Mouse (Mus musculus) lung, embryonic 15.5 days (tissue): ENCODE data around the gene Vmn1r55. TPM values are rescaled to one million over a fixed set of nuclear protein-coding genes. Genes with fewer than 3 reads are reported as not detected.
"Not testable (repeated sequence)": the region's sequence is repeated elsewhere in the genome, so short reads cannot be mapped to it uniquely, and the experiment has no call there.

Experiments
- ATAC-seq: fragments of 200-750 bp; cut with Nextera tagmentation; 2 replicates; pipeline ENCODE4 v1.8.0; 2017; ENCODE audit warnings: moderate number of reproducible peaks, borderline replicate concordance; ENCODE audit not compliant: low FRiP score, low TSS enrichment; ENCODE audit errors: extremely low read depth
- H3K27ac ChIP-seq: fragments of 300-500 bp; sonication (generic); 2 replicates; pipeline ENCODE4 v1.5.1; 2015; ENCODE audit warnings: moderate library complexity, mild to moderate bottlenecking, inconsistent platforms
- H3K27me3 ChIP-seq: fragments of 300-500 bp; sonication (generic); 2 replicates; pipeline ENCODE4 v1.6.1; 2015; ENCODE audit warnings: inconsistent platforms
- H3K36me3 ChIP-seq: fragments of 300-500 bp; sonication (generic); 2 replicates; pipeline ENCODE4 v1.6.1; 2015; ENCODE audit warnings: inconsistent platforms
- H3K4me1 ChIP-seq: fragments of 300-500 bp; sonication (generic); 2 replicates; pipeline ENCODE4 v1.6.1; 2015; ENCODE audit warnings: inconsistent platforms
- H3K4me2 ChIP-seq: fragments of 300-500 bp; sonication (generic); 2 replicates; pipeline ENCODE4 v1.6.1; 2015; ENCODE audit warnings: inconsistent platforms, mild to moderate bottlenecking, moderate library complexity
- H3K4me3 ChIP-seq: fragments of 300-500 bp; sonication (generic); 2 replicates; pipeline ENCODE4 v1.5.1; 2015; ENCODE audit warnings: mild to moderate bottlenecking, inconsistent platforms
- H3K9ac ChIP-seq: fragments of 300-500 bp; sonication (generic); 2 replicates; pipeline ENCODE4 v1.6.1; 2015; ENCODE audit warnings: inconsistent platforms
- H3K9me3 ChIP-seq: fragments of 300-500 bp; sonication (generic); 2 replicates; pipeline ENCODE4 v1.6.1; 2016; ENCODE audit warnings: inconsistent platforms
- WGBS: fragments of 180-500 bp; shearing (Covaris S2); methylation state at CpG from one replicate; pipeline ENCODE4 v1.1.7; 2015; 5-methylcytosine and 5-hydroxymethylcytosine counted together
- microRNA-seq: library from miRNA; unstranded; fragments of <30 nt; microRNA quantifications from one replicate; pipeline ENCODE4, GENCODE M21; 2016
- polyA plus RNA-seq: library from polyadenylated mRNA; unstranded; fragments of >200 nt; fragmentation: Nextera tagmentation; extraction: Ambion mirVana; gene quantifications from 2 replicates; pipeline ENCODE4 v1.2.1, GENCODE M21; 2015

Vmn1r55 gene
- polyA plus RNA-seq, 1 experiment from 2014 or later: not detected

GRCm38 (mm10) chr7:5080010-5080751 lies 69.3 kb downstream of the Vmn1r55 start, which contains the start of gene Epn1:
Gene Epn1 (plus strand): TSS chr7:5080235.
- Histone ChIP-seq H3K4me1 (peaks cover 13% of the 10 kb centered on the region), H3K4me3 (peak within 1 kb of the TSS; percentile 98), H3K27ac (peak within 1 kb of the TSS; percentile 95), H3K4me2 (peak within 1 kb of the TSS; percentile 85), H3K36me3 (peaks cover 58% of the 10 kb centered on the region), H3K9ac (peak within 1 kb of the TSS; percentile 98), H3K9me3 (no peaks in the 10 kb centered on the region), H3K27me3 (no peaks in the 10 kb centered on the region)
- under 1% methylated on average over 75 of the region's 81 CpGs for WGBS
- ATAC-seq: peak; percentile 97

DNA sequence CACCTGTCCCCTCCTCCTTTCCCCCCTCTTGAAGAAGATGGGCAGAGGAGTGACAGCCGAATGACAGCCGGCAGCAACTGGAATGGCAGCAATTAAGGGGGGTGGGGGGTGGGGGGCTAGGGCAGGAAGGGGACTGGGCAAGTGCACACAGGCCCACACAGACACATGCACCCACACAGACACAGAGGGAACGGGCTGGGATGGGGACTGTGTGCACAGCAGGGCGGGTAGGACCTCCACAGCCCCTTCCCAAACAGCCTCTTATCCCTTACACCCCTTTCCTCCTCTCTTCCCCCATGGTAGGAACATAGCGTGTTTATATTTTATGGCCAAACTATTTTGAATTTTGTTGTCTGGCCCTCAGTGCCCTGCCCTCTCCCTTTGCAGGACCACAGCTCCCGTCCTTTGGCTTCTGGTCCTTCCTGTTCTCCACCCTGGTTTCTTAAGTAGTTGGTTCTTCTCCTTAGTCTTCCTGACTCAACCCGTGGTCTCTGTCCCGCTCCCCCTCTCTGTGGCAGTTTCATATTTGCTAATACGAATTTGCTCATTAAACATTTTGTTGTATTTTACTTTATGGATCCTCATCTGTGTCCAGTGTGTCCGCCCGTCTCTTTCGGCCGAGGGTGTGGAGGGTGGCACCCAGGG lies 70.0 kb downstream of the Vmn1r55 start:
- Histone ChIP-seq H3K36me3 (peaks cover 58% of the 10 kb centered on the region), H3K27ac (peak overlapping the region; percentile 95), H3K4me2 (peak overlapping the region; percentile 85), H3K4me3 (peak overlapping the region; percentile 98), H3K4me1 (peaks cover 13% of the 10 kb centered on the region)
- ATAC-seq: peak; percentile 36
- not testable (repeated sequence) for H3K27me3 ChIP-seq, H3K9ac ChIP-seq, H3K9me3 ChIP-seq
- 26% methylated on average over 7 of the region's 13 CpGs for WGBS

Small RNAs within 50 kb of the gene (microRNA-seq; reads per million reads assigned to microRNA genes)
- gene Gm26217: not detected

Other genes with a start within 250 kb of the Vmn1r55 start
- gene Gm36210, start 243.2 kb downstream of the Vmn1r55 start, polyA plus RNA-seq: 0.16 TPM in 1 of 2 replicates, not detected in the other
- 3.2 and 3.4 TPM in 2 replicates for gene Zfp628, start 234.5 kb downstream of the Vmn1r55 start, polyA plus RNA-seq
- 2.8 and 3.7 TPM in 2 replicates for gene Nat14, start 227.6 kb downstream of the Vmn1r55 start, polyA plus RNA-seq
- 1.6 and 2.2 TPM in 2 replicates for gene Ssc5d, start 223.9 kb downstream of the Vmn1r55 start, polyA plus RNA-seq
- 0.39 and 1.2 TPM in 2 replicates for gene Sbk2, start 185.3 kb downstream of the Vmn1r55 start, polyA plus RNA-seq
- 0.52 and 0.77 TPM in 2 replicates for gene Sbk3, start 178.5 kb downstream of the Vmn1r55 start, polyA plus RNA-seq
- 31.5 and 32.0 TPM in 2 replicates for gene Zfp579, start 153.5 kb downstream of the Vmn1r55 start, polyA plus RNA-seq
- 15.8 TPM in 2 replicates for gene Zfp524, start 135.3 kb downstream of the Vmn1r55 start, polyA plus RNA-seq
- 45.5 and 47.3 TPM in 2 replicates for gene Fiz1, start 135.0 kb downstream of the Vmn1r55 start, polyA plus RNA-seq
- 1.2 TPM in 1 of 2 replicates, not detected in the other for gene Gm44973, start 134.2 kb downstream of the Vmn1r55 start, polyA plus RNA-seq
- gene Zfp865, start 129.3 kb downstream of the Vmn1r55 start, polyA plus RNA-seq: 6.4 and 6.7 TPM in 2 replicates
- gene Ccdc106, start 129.1 kb downstream of the Vmn1r55 start, polyA plus RNA-seq: 7.0 and 7.6 TPM in 2 replicates
- gene 4632433K11Rik, start 115.6 kb downstream of the Vmn1r55 start, polyA plus RNA-seq: not detected in 2 replicates
- gene Zfp784, start 111.2 kb downstream of the Vmn1r55 start, polyA plus RNA-seq: 4.9 and 5.0 TPM in 2 replicates
- 29.2 and 30.0 TPM in 2 replicates for gene Zfp580, start 98.1 kb downstream of the Vmn1r55 start, polyA plus RNA-seq
- 147 and 150 TPM in 2 replicates for gene U2af2, start 87.5 kb downstream of the Vmn1r55 start, polyA plus RNA-seq
- gene Epn1, start 69.4 kb downstream of the Vmn1r55 start, polyA plus RNA-seq: 55.1 and 60.5 TPM in 2 replicates
- not detected in 2 replicates for gene Rfpl4, start 32.7 kb downstream of the Vmn1r55 start, polyA plus RNA-seq
- 0.47 and 0.64 TPM in 2 replicates for gene Rasl2-9, start 23.7 kb downstream of the Vmn1r55 start, polyA plus RNA-seq
- not detected in 2 replicates for gene Vmn1r56, start 47.1 kb upstream of the Vmn1r55 start, polyA plus RNA-seq
- not detected in 2 replicates for gene Vmn1r57, start 68.8 kb upstream of the Vmn1r55 start, polyA plus RNA-seq
- not detected in 2 replicates for gene Gm5065, start 200.9 kb upstream of the Vmn1r55 start, polyA plus RNA-seq
- not detected in 2 replicates for gene Nlrp2, start 201.4 kb upstream of the Vmn1r55 start, polyA plus RNA-seq